ENCODE assay signal across 8 mouse cellular contexts in genomic region chr15:62079155-62080109, GRCm38 (mm10).
A peak's percentile ranks its signal among the peaks of the same experiment; 100 is the strongest.
DNase-seq lines count a peak whose midpoint lies in the region; ATAC-seq and TF ChIP-seq lines count a peak whose summit lies in the region.

No protein-coding gene starts in this region.

- no peak overlapping the region for H3K27ac ChIP-seq in limb, embryonic 11.5 days (replicated peaks; ENCODE audit: low read depth, low read length)
- H3K27ac ChIP-seq in limb, embryonic 10.5 days = no peak overlapping the region
- H3K27ac ChIP-seq in forebrain, postnatal 0 days (ENCODE audit: low read depth, low read length) = no peak overlapping the region

- no peak overlapping the region for H3K9ac ChIP-seq in limb, embryonic 11.5 days (ENCODE audit: low read length)
- no peak overlapping the region for H3K9ac ChIP-seq in forebrain, postnatal 0 days

- WGBS in limb, embryonic 11.5 days = 81% methylated on average over 9 of the region's 9 CpGs
- WGBS in limb, embryonic 10.5 days = 76% methylated on average over 9 of the region's 9 CpGs
- WGBS in forebrain, postnatal 0 days = 53% methylated on average over 9 of the region's 9 CpGs

- no peak overlapping the region for H3K4me2 ChIP-seq in limb, embryonic 11.5 days (ENCODE audit: low read depth, severe bottlenecking)
- H3K4me2 ChIP-seq in forebrain, postnatal 0 days (ENCODE audit: low read depth) = no peak overlapping the region

- peak; percentile 51; the same call in 1 of the 2 replicates for ATAC-seq in limb, embryonic 11.5 days (ENCODE audit: insufficient number of reproducible peaks, low FRiP score, low TSS enrichment, low read depth)
- peak; percentile 93 for ATAC-seq in forebrain, postnatal 0 days

- DNase-seq in limb, embryonic 11.5 days (ENCODE audit: low spot score) = no peak
- DNase-seq in limb, embryonic 10.5 days (ENCODE audit: low spot score) = no peak
- DNase-seq in brain, embryonic 18.5 days (ENCODE audit: low read depth, low spot score) = peak; percentile 16
- peak; percentile 13 for DNase-seq in forebrain, postnatal 0 days
- peak; percentile 78 to 85 for DNase-seq in heart, postnatal 36 days
- peak; percentile 66 for DNase-seq in left cerebral cortex, adult 11 months (ENCODE audit: low spot score)
- peak; percentile 84 for DNase-seq in lung, postnatal 36 days
- DNase-seq in yolk sac, embryonic 10.5 days (ENCODE audit: low spot score) = peak; percentile 15

- H3K9me3 ChIP-seq in limb, embryonic 11.5 days (ENCODE audit: control insufficient read depth, low read length) = no peaks in the 10 kb centered on the region
- no peaks in the 10 kb centered on the region for H3K9me3 ChIP-seq in limb, embryonic 10.5 days (replicated peaks)
- H3K9me3 ChIP-seq in forebrain, postnatal 0 days (ENCODE audit: low read length) = no peaks in the 10 kb centered on the region

- H3K4me1 ChIP-seq in limb, embryonic 11.5 days (ENCODE audit: control insufficient read depth, insufficient read depth, low read length) = no peaks in the 10 kb centered on the region
- 0 out of 2 replicates have a peak, but pooled peaks cover 6% of the 10 kb centered on the region for H3K4me1 ChIP-seq in limb, embryonic 10.5 days
- H3K4me1 ChIP-seq in forebrain, postnatal 0 days (ENCODE audit: insufficient read depth) = no peaks in the 10 kb centered on the region

- H3K27me3 ChIP-seq in limb, embryonic 11.5 days (ENCODE audit: control insufficient read depth, insufficient read depth, low read length) = no peaks in the 10 kb centered on the region
- H3K27me3 ChIP-seq in limb, embryonic 10.5 days (ENCODE audit: low read depth, poor library complexity, severe bottlenecking) = no peaks in the 10 kb centered on the region
- H3K27me3 ChIP-seq in forebrain, postnatal 0 days (ENCODE audit: insufficient read depth, low read length) = no peaks in the 10 kb centered on the region

- no peak for TF ChIP-seq CTCF in forebrain, postnatal 0 days (IDR thresholded peaks at IDR 0.05; ENCODE audit: low read depth)

- intact Hi-C loops in heart, postnatal 36 days (cut with DNase I) = no loop called here

- no peak overlapping the region for H3K4me3 ChIP-seq in limb, embryonic 11.5 days (ENCODE audit: low read depth, low read length)
- no peak overlapping the region for H3K4me3 ChIP-seq in limb, embryonic 10.5 days
- H3K4me3 ChIP-seq in forebrain, postnatal 0 days (ENCODE audit: low read depth, low read length) = no peak overlapping the region

- no peaks in the 10 kb centered on the region for H3K36me3 ChIP-seq in limb, embryonic 11.5 days (ENCODE audit: control insufficient read depth, insufficient read depth, low read length)
- H3K36me3 ChIP-seq in limb, embryonic 10.5 days = no peaks in the 10 kb centered on the region
- H3K36me3 ChIP-seq in forebrain, postnatal 0 days (ENCODE audit: insufficient read depth) = no peaks in the 10 kb centered on the region

Comparison
In these comparisons a context has a peak if more than half of its experiments do, and no peak if none do; other contexts are left out.
1. DNase-seq: peak in brain, embryonic 18.5 days (single experiment), forebrain, postnatal 0 days (single experiment), heart, postnatal 36 days (2 of 2), left cerebral cortex, adult 11 months (single experiment), lung, postnatal 36 days (single experiment) and yolk sac, embryonic 10.5 days (single experiment); none in limb, embryonic 11.5 days (single experiment) and limb, embryonic 10.5 days (single experiment).